Mouse (Mus musculus): ENCODE measurements around the gene Hk3. TPM values are rescaled to one million over a fixed set of nuclear protein-coding genes. Genes with fewer than 3 reads are reported as not detected.

Hk3 gene
- polyA plus RNA-seq, 1 experiment from 2014 or later, result 2.6 TPM

- Histone ChIP-seq H3K27me3 (ENCODE audit: control insufficient read depth, insufficient read depth, low read length) (no peaks in the 10 kb centered on the region), H3K36me3 (ENCODE audit: control insufficient read depth, insufficient read depth, low read length) (no peaks in the 10 kb centered on the region), H3K9me3 (replicated peaks; ENCODE audit: control insufficient read depth, low read length) (no peaks in the 10 kb centered on the region), H3K9ac (ENCODE audit: low read length) (no peak overlapping the region), H3K4me1 (ENCODE audit: control insufficient read depth, insufficient read depth, low read length) (no peaks in the 10 kb centered on the region), H3K4me3 (replicated peaks; ENCODE audit: low read length) (no peak overlapping the region), H3K4me2 (ENCODE audit: low read depth, low read length) (no peak overlapping the region), H3K27ac (ENCODE audit: low read length) (no peak overlapping the region)
- WGBS, result 54% methylated on average over 9 of the region's 9 CpGs
- no peak for ATAC-seq (ENCODE audit: insufficient read depth, low FRiP score)
These were observed 51.7 kb downstream of the Hk3 start for GRCm38 (mm10) chr13:54969513-54969912.

GRCm38 (mm10) chr13:54968636-54969035 is 52.5 kb downstream of the Hk3 start:
- 61% methylated on average over 5 of the region's 5 CpGs for WGBS
- Histone ChIP-seq H3K4me1 (ENCODE audit: control insufficient read depth, insufficient read depth, low read length) (no peaks in the 10 kb centered on the region), H3K4me2 (ENCODE audit: low read depth, low read length) (no peak overlapping the region), H3K27me3 (ENCODE audit: control insufficient read depth, insufficient read depth, low read length) (no peaks in the 10 kb centered on the region), H3K36me3 (ENCODE audit: control insufficient read depth, insufficient read depth, low read length) (no peaks in the 10 kb centered on the region), H3K9ac (ENCODE audit: low read length) (no peak overlapping the region), H3K4me3 (replicated peaks; ENCODE audit: low read length) (no peak overlapping the region), H3K9me3 (replicated peaks; ENCODE audit: control insufficient read depth, low read length) (no peaks in the 10 kb centered on the region), H3K27ac (ENCODE audit: low read length) (no peak overlapping the region)
- ATAC-seq (ENCODE audit: insufficient read depth, low FRiP score), result no peak

GRCm38 (mm10) chr13:54967501-54967900 is 53.7 kb downstream of the Hk3 start:
- H3K27ac ChIP-seq (ENCODE audit: low read length), result no peak overlapping the region
- H3K27me3 ChIP-seq (ENCODE audit: control insufficient read depth, insufficient read depth, low read length), result no peaks in the 10 kb centered on the region
- no peak overlapping the region for H3K4me2 ChIP-seq (ENCODE audit: low read depth, low read length)
- no peak overlapping the region for H3K9ac ChIP-seq (ENCODE audit: low read length)
- no peak for ATAC-seq (ENCODE audit: insufficient read depth, low FRiP score)
- H3K4me3 ChIP-seq (replicated peaks; ENCODE audit: low read length), result no peak overlapping the region
- H3K9me3 ChIP-seq (replicated peaks; ENCODE audit: control insufficient read depth, low read length), result no peaks in the 10 kb centered on the region
- WGBS, result 76% methylated on average over 11 of the region's 11 CpGs
- H3K4me1 ChIP-seq (ENCODE audit: control insufficient read depth, insufficient read depth, low read length), result no peaks in the 10 kb centered on the region
- H3K36me3 ChIP-seq (ENCODE audit: control insufficient read depth, insufficient read depth, low read length), result no peaks in the 10 kb centered on the region

GRCm38 (mm10) chr13:54965256-54965655 is 55.9 kb downstream of the Hk3 start:
- Histone ChIP-seq H3K4me1 (ENCODE audit: control insufficient read depth, insufficient read depth, low read length) (no peaks in the 10 kb centered on the region), H3K27ac (ENCODE audit: low read length) (no peak overlapping the region), H3K9ac (ENCODE audit: low read length) (no peak overlapping the region), H3K9me3 (replicated peaks; ENCODE audit: control insufficient read depth, low read length) (no peaks in the 10 kb centered on the region), H3K4me3 (replicated peaks; ENCODE audit: low read length) (no peak overlapping the region), H3K27me3 (ENCODE audit: control insufficient read depth, insufficient read depth, low read length) (no peaks in the 10 kb centered on the region), H3K36me3 (ENCODE audit: control insufficient read depth, insufficient read depth, low read length) (no peaks in the 10 kb centered on the region), H3K4me2 (ENCODE audit: low read depth, low read length) (no peak overlapping the region)
- WGBS, result 84% methylated on average over 6 of the region's 6 CpGs
- ATAC-seq (ENCODE audit: insufficient read depth, low FRiP score), result no peak

GRCm38 (mm10) chr13:54960491-54960890 is 60.7 kb downstream of the Hk3 start:
- no peak overlapping the region for H3K27ac ChIP-seq (ENCODE audit: low read length)
- H3K4me2 ChIP-seq (ENCODE audit: low read depth, low read length), result no peak overlapping the region
- H3K27me3 ChIP-seq (ENCODE audit: control insufficient read depth, insufficient read depth, low read length), result peaks cover 11% of the 10 kb centered on the region; the same call in 1 of the 2 replicates
- no peaks in the 10 kb centered on the region for H3K36me3 ChIP-seq (ENCODE audit: control insufficient read depth, insufficient read depth, low read length)
- 59% methylated on average over 3 of the region's 3 CpGs for WGBS
- 0 out of 2 replicates have a peak, but pooled peaks cover 3% of the 10 kb centered on the region for H3K4me1 ChIP-seq (ENCODE audit: control insufficient read depth, insufficient read depth, low read length)
- ATAC-seq (ENCODE audit: insufficient read depth, low FRiP score), result no peak
- H3K9me3 ChIP-seq (replicated peaks; ENCODE audit: control insufficient read depth, low read length), result no peaks in the 10 kb centered on the region
- H3K9ac ChIP-seq (ENCODE audit: low read length), result no peak overlapping the region
- H3K4me3 ChIP-seq (replicated peaks; ENCODE audit: low read length), result no peak overlapping the region

GRCm38 (mm10) chr13:54959842-54960241 is 61.3 kb downstream of the Hk3 start:
- Histone ChIP-seq H3K27ac (ENCODE audit: low read length) (no peak overlapping the region), H3K4me3 (replicated peaks; ENCODE audit: low read length) (no peak overlapping the region), H3K9me3 (replicated peaks; ENCODE audit: control insufficient read depth, low read length) (no peaks in the 10 kb centered on the region), H3K27me3 (ENCODE audit: control insufficient read depth, insufficient read depth, low read length) (peaks cover 13% of the 10 kb centered on the region; the same call in 1 of the 2 replicates), H3K4me1 (ENCODE audit: control insufficient read depth, insufficient read depth, low read length) (0 out of 2 replicates have a peak, but pooled peaks cover 3% of the 10 kb centered on the region), H3K36me3 (ENCODE audit: control insufficient read depth, insufficient read depth, low read length) (no peaks in the 10 kb centered on the region), H3K9ac (ENCODE audit: low read length) (no peak overlapping the region), H3K4me2 (ENCODE audit: low read depth, low read length) (no peak overlapping the region)
- 50% methylated on average over 6 of the region's 6 CpGs for WGBS
- no peak for ATAC-seq (ENCODE audit: insufficient read depth, low FRiP score)

GRCm38 (mm10) chr13:54959059-54959701 is 62.0 kb downstream of the Hk3 start:
- Histone ChIP-seq H3K4me3 (replicated peaks; ENCODE audit: low read length) (no peak overlapping the region), H3K9me3 (replicated peaks; ENCODE audit: control insufficient read depth, low read length) (no peaks in the 10 kb centered on the region), H3K4me2 (ENCODE audit: low read depth, low read length) (no peak overlapping the region), H3K9ac (ENCODE audit: low read length) (no peak overlapping the region), H3K36me3 (ENCODE audit: control insufficient read depth, insufficient read depth, low read length) (no peaks in the 10 kb centered on the region), H3K4me1 (ENCODE audit: control insufficient read depth, insufficient read depth, low read length) (0 out of 2 replicates have a peak, but pooled peaks cover 3% of the 10 kb centered on the region), H3K27ac (ENCODE audit: low read length) (no peak overlapping the region), H3K27me3 (ENCODE audit: control insufficient read depth, insufficient read depth, low read length) (peaks cover 20% of the 10 kb centered on the region)
- WGBS, result 59% methylated on average over 15 of the region's 15 CpGs
- no peak for ATAC-seq (ENCODE audit: insufficient read depth, low FRiP score)

- no peak overlapping the region for H3K9ac ChIP-seq (ENCODE audit: low read length)
- H3K27me3 ChIP-seq (ENCODE audit: control insufficient read depth, insufficient read depth, low read length), result peaks cover 33% of the 10 kb centered on the region
- H3K4me3 ChIP-seq (replicated peaks; ENCODE audit: low read length), result no peak overlapping the region
- H3K27ac ChIP-seq (ENCODE audit: low read length), result no peak overlapping the region
- 0 out of 2 replicates have a peak, but pooled peaks cover 3% of the 10 kb centered on the region for H3K4me1 ChIP-seq (ENCODE audit: control insufficient read depth, insufficient read depth, low read length)
- no peaks in the 10 kb centered on the region for H3K36me3 ChIP-seq (ENCODE audit: control insufficient read depth, insufficient read depth, low read length)
- WGBS, result 70% methylated on average over 7 of the region's 7 CpGs
- ATAC-seq (ENCODE audit: insufficient read depth, low FRiP score), result no peak
- H3K4me2 ChIP-seq (ENCODE audit: low read depth, low read length), result no peak overlapping the region
- no peaks in the 10 kb centered on the region for H3K9me3 ChIP-seq (replicated peaks; ENCODE audit: control insufficient read depth, low read length)
These were observed 63.9 kb downstream of the Hk3 start for GRCm38 (mm10) chr13:54957281-54957680.

Measured in stomach, embryonic 16.5 days (tissue).